25 mouse cellular contexts compared by ENCODE assay signal in the genomic region with DNA sequence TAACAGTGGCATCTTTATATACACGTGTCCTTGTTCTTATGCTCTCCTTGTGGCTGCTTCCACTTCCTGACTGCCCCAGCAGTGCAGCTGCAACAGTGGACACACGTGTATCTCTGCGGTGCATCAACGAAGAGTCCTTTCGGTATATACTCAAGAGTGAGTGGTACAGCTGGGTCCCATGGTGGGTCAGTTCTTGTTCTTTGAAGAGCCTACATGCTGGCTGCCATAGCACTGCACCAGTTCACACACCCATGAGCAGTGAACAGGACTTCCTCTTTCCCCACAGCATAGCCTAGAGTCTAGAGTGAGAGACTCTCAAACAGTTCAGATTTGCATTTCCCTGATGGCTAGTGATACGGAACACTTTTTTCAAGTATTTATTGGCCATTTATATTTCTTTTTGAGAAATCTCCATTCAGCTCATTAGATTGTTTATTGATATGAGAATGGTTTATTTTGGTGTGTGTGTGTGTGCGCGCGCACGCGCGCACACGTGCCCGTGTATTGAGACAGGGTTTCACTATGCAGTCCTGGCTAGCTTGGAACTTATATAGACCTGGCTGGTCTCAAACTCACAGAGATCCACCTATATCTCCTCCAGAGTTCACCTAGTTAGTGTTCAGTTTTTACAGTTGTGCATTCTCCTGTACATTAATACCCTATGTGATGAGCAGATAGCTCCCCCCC. TPM values are rescaled to one million over a fixed set of nuclear protein-coding genes. Genes with fewer than 3 reads are reported as not detected.
DNase-seq lines count a peak whose midpoint lies in the region; ATAC-seq and TF ChIP-seq lines count a peak whose summit lies in the region.
"Had no signal": no experiment of that assay in that cellular context is flagged by ENCODE, and none has a peak within 500 bp of the region (broad histone marks: within the 10 kb centered on the region; RNA-seq: fewer than 3 reads in every experiment).

No protein-coding gene starts in this region.

- H3K9ac ChIP-seq in liver, postnatal 0 days (replicated peaks) = no peak overlapping the region
- no peak overlapping the region for H3K9ac ChIP-seq in intestine, postnatal 0 days (ENCODE audit: low read depth, low read length)
- H3K9ac ChIP-seq: embryonic facial prominence, embryonic 15.5 days; hindbrain, embryonic 14.5 days; intestine, embryonic 15.5 days; kidney, embryonic 15.5 days; lung, embryonic 15.5 days had no signal

- 83% methylated on average over 14 of the region's 14 CpGs for WGBS in liver, postnatal 0 days (ENCODE audit: insufficient replicate concordance)
- WGBS in intestine, postnatal 0 days = 91% methylated on average over 14 of the region's 14 CpGs

- no peaks in the 10 kb centered on the region for H3K9me3 ChIP-seq in liver, postnatal 0 days (ENCODE audit: low read length)
- H3K9me3 ChIP-seq in intestine, postnatal 0 days (ENCODE audit: control insufficient read depth) = no peaks in the 10 kb centered on the region
- H3K9me3 ChIP-seq: embryonic facial prominence, embryonic 15.5 days; forebrain, embryonic 10.5 days; intestine, embryonic 15.5 days; kidney, embryonic 15.5 days; lung, embryonic 15.5 days had no signal

- no peak overlapping the region for H3K4me3 ChIP-seq in liver, postnatal 0 days (ENCODE audit: low read depth, low read length)
- H3K4me3 ChIP-seq in intestine, postnatal 0 days (ENCODE audit: low read depth, low read length) = no peak overlapping the region
- H3K4me3 ChIP-seq: embryonic facial prominence, embryonic 15.5 days; forebrain, embryonic 10.5 days; intestine, embryonic 15.5 days; kidney, embryonic 15.5 days; lung, embryonic 15.5 days had no signal

- peak; percentile 50; the same call in 1 of the 2 replicates for ATAC-seq in liver, postnatal 0 days
- ATAC-seq in granulocyte monocyte progenitor cell, adult 5-6 weeks (replicated peaks; ENCODE audit: poor library complexity, severe bottlenecking) = peak; percentile 65
- ATAC-seq in intestine, postnatal 0 days = no peak
- ATAC-seq: intestine, embryonic 15.5 days had no signal

- H3K4me2 ChIP-seq in liver, postnatal 0 days (ENCODE audit: low read depth, low read length) = no peak overlapping the region
- no peak overlapping the region for H3K4me2 ChIP-seq in intestine, postnatal 0 days (replicated peaks; ENCODE audit: low read depth)
- H3K4me2 ChIP-seq: embryonic facial prominence, embryonic 15.5 days; hindbrain, embryonic 14.5 days; intestine, embryonic 15.5 days; kidney, embryonic 15.5 days; liver, embryonic 11.5 days; lung, embryonic 15.5 days had no signal

- no peaks in the 10 kb centered on the region for H3K27me3 ChIP-seq in liver, postnatal 0 days (ENCODE audit: insufficient read depth, low read length)
- H3K27me3 ChIP-seq in intestine, postnatal 0 days (replicated peaks; ENCODE audit: control insufficient read depth, insufficient read depth, low read length) = no peaks in the 10 kb centered on the region
- H3K27me3 ChIP-seq: embryonic facial prominence, embryonic 15.5 days; kidney, embryonic 15.5 days; lung, embryonic 15.5 days had no signal

- no peak for TF ChIP-seq CTCF in liver, postnatal 0 days (IDR thresholded peaks at IDR 0.05; ENCODE audit: low read depth)
- no peak for TF ChIP-seq CTCF in intestine, postnatal 0 days (IDR thresholded peaks at IDR 0.05; ENCODE audit: low read depth)

- TF ChIP-seq EP300 in liver, postnatal 0 days (IDR thresholded peaks at IDR 0.05; ENCODE audit: low read depth) = no peak

- no peaks in the 10 kb centered on the region for H3K4me1 ChIP-seq in liver, postnatal 0 days (ENCODE audit: insufficient read depth)
- H3K4me1 ChIP-seq in intestine, postnatal 0 days (replicated peaks; ENCODE audit: control insufficient read depth, insufficient read depth, low read length) = no peaks in the 10 kb centered on the region; the same call in 1 of the 2 replicates
- H3K4me1 ChIP-seq: embryonic facial prominence, embryonic 15.5 days; intestine, embryonic 15.5 days; lung, embryonic 15.5 days had no signal

- H3K27ac ChIP-seq in liver, postnatal 0 days (ENCODE audit: low read depth) = no peak overlapping the region
- H3K27ac ChIP-seq in intestine, postnatal 0 days (ENCODE audit: low read depth, low read length) = no peak overlapping the region
- H3K27ac ChIP-seq: embryonic facial prominence, embryonic 15.5 days; forebrain, embryonic 10.5 days; hindbrain, embryonic 14.5 days; intestine, embryonic 15.5 days; kidney, embryonic 15.5 days; lung, embryonic 15.5 days had no signal

- H3K36me3 ChIP-seq in liver, postnatal 0 days (replicated peaks; ENCODE audit: insufficient read depth, low read length) = no peaks in the 10 kb centered on the region
- H3K36me3 ChIP-seq in intestine, postnatal 0 days (ENCODE audit: control insufficient read depth, insufficient read depth) = no peaks in the 10 kb centered on the region
- H3K36me3 ChIP-seq: embryonic facial prominence, embryonic 15.5 days; forebrain, embryonic 10.5 days; intestine, embryonic 15.5 days; kidney, embryonic 15.5 days; lung, embryonic 15.5 days had no signal

- peak; percentile 81 for DNase-seq in heart, adult 11 months
- no peak for DNase-seq in heart, postnatal 10 days
- no peak for DNase-seq in liver, postnatal 0 days
- no peak for DNase-seq in liver
- DNase-seq in spleen, postnatal 36 days (ENCODE audit: low spot score in 2 of 2) = peak; percentile 72 to 75
- no peak for DNase-seq in c-Kit-positive CD71-positive TER-119-positive erythroid progenitor cells, embryonic 14.5 days (ENCODE audit: low spot score)
- DNase-seq: cerebellum, adult 9-11 months; thymus, postnatal 4 days had no signal

- intact Hi-C loops in heart, postnatal 10 days (cut with DNase I) = no loop called here

RNA-seq across cellular contexts. Expression of a gene that starts 4.8 kb away (rescaled TPM):
- not detected for total RNA-seq in heart, postnatal 10 days (2021)
- not detected in 2 replicates for polyA plus RNA-seq in liver, postnatal 0 days (2015; fragmentation: Nextera tagmentation; extraction: Ambion mirVana)
- not detected in 2 replicates for total RNA-seq in granulocyte monocyte progenitor cell, adult 5-6 weeks (2014; fragmentation: Nextera tagmentation)
- total RNA-seq in granulocyte monocyte progenitor cell, adult 5-6 weeks (2017) = not detected in 2 replicates
- 1,738 and 1,809 TPM in 2 replicates for polyA plus RNA-seq in intestine, postnatal 0 days (2015; fragmentation: Nextera tagmentation; extraction: Ambion mirVana)
- total RNA-seq: adrenal gland, postnatal 36 days; gastrocnemius, postnatal 4 days; layer of hippocampus, postnatal 25 days; left cerebral cortex, postnatal 36 days; megakaryocyte-erythroid progenitor cell, adult 5-6 weeks; midbrain, postnatal 0 days had no signal
- polyA plus RNA-seq: C2C12; embryonic facial prominence, embryonic 15.5 days; forebrain, embryonic 10.5 days; hindbrain, embryonic 14.5 days; lung, embryonic 15.5 days; midbrain, postnatal 0 days; neural tube, embryonic 11.5 days had no signal

RNA-seq across cellular contexts. Expression of a gene that starts 26.0 kb away (rescaled TPM):
- not detected for total RNA-seq in heart, postnatal 10 days (2021)
- polyA plus RNA-seq in liver, postnatal 0 days (2015; fragmentation: Nextera tagmentation; extraction: Ambion mirVana) = not detected in 2 replicates
- total RNA-seq in granulocyte monocyte progenitor cell, adult 5-6 weeks (2014; fragmentation: Nextera tagmentation) = not detected in 2 replicates
- total RNA-seq in granulocyte monocyte progenitor cell, adult 5-6 weeks (2017) = not detected in 2 replicates
- 1,981 and 2,155 TPM in 2 replicates for polyA plus RNA-seq in intestine, postnatal 0 days (2015; fragmentation: Nextera tagmentation; extraction: Ambion mirVana)
- total RNA-seq: adrenal gland, postnatal 36 days; gastrocnemius, postnatal 4 days; layer of hippocampus, postnatal 25 days; left cerebral cortex, postnatal 36 days; megakaryocyte-erythroid progenitor cell, adult 5-6 weeks; midbrain, postnatal 0 days had no signal
- polyA plus RNA-seq: embryonic facial prominence, embryonic 15.5 days; forebrain, embryonic 10.5 days; hindbrain, embryonic 14.5 days; lung, embryonic 15.5 days; midbrain, postnatal 0 days; neural tube, embryonic 11.5 days had no signal

Comparison
In these comparisons a context has a peak if more than half of its experiments do, and no peak if none do; other contexts are left out.
1. DNase-seq: peak in heart, adult 11 months (single experiment) and spleen, postnatal 36 days (2 of 2); none in heart, postnatal 10 days (0 of 2), liver, postnatal 0 days (single experiment), liver (single experiment) and c-Kit-positive CD71-positive TER-119-positive erythroid progenitor cells, embryonic 14.5 days (single experiment).